Mouse (Mus musculus) gastrocnemius, adult 18-20 months (tissue): Measurements from ENCODE around the gene Msn. TPM values are rescaled to one million over a fixed set of nuclear protein-coding genes. Genes with fewer than 3 reads are reported as not detected.
"Not testable (repeated sequence)": the region's sequence is repeated elsewhere in the genome, so short reads cannot be mapped to it uniquely, and the experiment has no call there.

Experiments used
- DNase-seq: peaks from one replicate; pipeline ENCODE4 v3.0.0; 2021; ENCODE audit warnings: low spot score
- total RNA-seq, 2 experiments: library from RNA; stranded (reverse); gene quantifications; 2 replicates each; pipeline ENCODE4 v1.2.3; 2021

The Msn gene
- total RNA-seq, 2 experiments from 2014 or later = 18.9 to 33.7 TPM

GRCm38 (mm10) chrX:96139262-96139661 lies 43.4 kb downstream of the Msn start:
- no peak for DNase-seq

GRCm38 (mm10) chrX:96144960-96145488 lies 49.2 kb downstream of the Msn start:
- DNase-seq = no peak

GRCm38 (mm10) chrX:96148217-96148616 lies 52.4 kb downstream of the Msn start:
- no peak for DNase-seq

- no peak for DNase-seq
Measured at GRCm38 (mm10) chrX:96153362-96153761, 57.5 kb downstream of the Msn start.

- no peak for DNase-seq
Measured at GRCm38 (mm10) chrX:96157936-96158335, 62.1 kb downstream of the Msn start.

- DNase-seq = peak; percentile 5
Measured at GRCm38 (mm10) chrX:96162571-96162970, 66.7 kb downstream of the Msn start.

- no peak for DNase-seq
Measured at GRCm38 (mm10) chrX:96171645-96172388, 76.0 kb downstream of the Msn start.

GRCm38 (mm10) chrX:96178437-96178836 lies 82.6 kb downstream of the Msn start:
- DNase-seq = peak; percentile 16

- no peak for DNase-seq
Measured at GRCm38 (mm10) chrX:96184100-96184732, 88.4 kb downstream of the Msn start.

GRCm38 (mm10) chrX:96205143-96205542 lies 109.3 kb downstream of the Msn start:
- not testable (repeated sequence) for DNase-seq

GRCm38 (mm10) chrX:96206872-96207271 lies 111.0 kb downstream of the Msn start:
- DNase-seq = no peak

GRCm38 (mm10) chrX:96218088-96218487 lies 122.2 kb downstream of the Msn start:
- DNase-seq = no peak

Other genes with a start within 250 kb of the Msn start
- gene Las1l, start 139.1 kb upstream of the Msn start, total RNA-seq = 10 to 100 TPM; 26.9 to 28.6 TPM
- gene Vsig4, start 197.4 kb downstream of the Msn start, total RNA-seq = not detected